Mouse (Mus musculus): ENCODE results near the gene Cldn13.
"Not testable (repeated sequence)": the region's sequence is repeated elsewhere in the genome, so short reads cannot be mapped to it uniquely, and the experiment has no call there.

Gene Cldn13

DNA sequence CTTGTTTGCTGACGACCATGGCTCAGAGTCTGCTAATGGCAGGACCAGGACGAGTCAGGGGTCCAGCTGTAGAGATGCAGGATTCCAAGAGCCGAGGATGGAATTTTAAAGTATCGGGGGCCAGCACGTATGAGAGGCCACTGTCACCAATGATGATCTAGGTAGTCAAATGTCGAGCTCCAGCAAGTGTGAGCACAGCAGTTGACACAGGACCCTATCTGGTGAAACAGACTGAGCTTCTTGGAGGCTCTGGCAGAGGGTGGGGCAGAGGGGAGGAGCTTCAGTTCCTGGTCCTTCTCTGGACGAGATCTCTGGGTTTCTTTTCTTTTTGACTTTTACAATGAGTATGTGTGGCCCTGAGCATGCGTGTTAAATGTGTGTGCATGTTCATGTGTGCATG, at the start of gene Cldn13:
Cldn13 (minus strand) TSS at position 216 of the 400 bp plus-strand sequence.
- no peak for DNase-seq (ENCODE audit: low spot score)

DNA sequence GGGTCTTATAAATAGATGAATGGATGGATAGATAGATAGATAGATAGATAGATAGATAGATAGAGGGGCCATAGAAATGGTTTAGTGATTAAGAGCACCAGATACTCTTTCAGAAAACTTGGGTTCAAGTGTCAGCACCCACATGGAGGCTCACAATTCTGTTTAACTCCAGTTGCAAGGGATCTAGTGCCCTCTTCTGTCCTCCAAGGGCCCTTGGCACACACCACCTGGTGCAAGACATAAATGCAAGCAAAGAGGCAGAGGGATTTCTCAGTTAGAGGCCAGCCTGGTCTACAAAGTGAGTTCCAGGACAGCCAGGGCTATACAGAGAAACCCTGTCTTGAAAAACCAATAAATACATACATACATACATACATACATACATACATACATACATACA, 49.3 kb upstream of the Cldn13 start:
- DNase-seq (ENCODE audit: low spot score), result not testable (repeated sequence)

DNA sequence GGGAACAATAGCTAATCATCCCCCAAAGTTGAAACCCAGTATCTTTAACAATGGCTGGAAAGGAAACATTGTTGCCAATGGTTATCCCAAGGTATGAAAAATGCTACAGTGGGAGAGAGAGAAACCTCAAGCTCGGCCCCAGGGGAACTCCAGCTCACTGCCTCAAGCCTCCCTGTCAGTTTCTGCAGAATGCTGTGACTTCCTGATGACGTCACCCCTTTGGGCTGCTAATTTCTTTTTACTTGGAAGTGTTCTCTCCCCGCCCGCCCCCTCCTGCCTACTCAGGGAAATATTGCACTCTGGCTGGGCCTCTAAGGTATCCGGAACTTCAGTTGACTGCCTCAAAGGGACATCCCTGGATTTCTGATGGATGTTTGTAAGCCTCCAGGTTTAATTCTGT, 48.2 kb upstream of the Cldn13 start:
- DNase-seq (ENCODE audit: low spot score), result no peak

DNA sequence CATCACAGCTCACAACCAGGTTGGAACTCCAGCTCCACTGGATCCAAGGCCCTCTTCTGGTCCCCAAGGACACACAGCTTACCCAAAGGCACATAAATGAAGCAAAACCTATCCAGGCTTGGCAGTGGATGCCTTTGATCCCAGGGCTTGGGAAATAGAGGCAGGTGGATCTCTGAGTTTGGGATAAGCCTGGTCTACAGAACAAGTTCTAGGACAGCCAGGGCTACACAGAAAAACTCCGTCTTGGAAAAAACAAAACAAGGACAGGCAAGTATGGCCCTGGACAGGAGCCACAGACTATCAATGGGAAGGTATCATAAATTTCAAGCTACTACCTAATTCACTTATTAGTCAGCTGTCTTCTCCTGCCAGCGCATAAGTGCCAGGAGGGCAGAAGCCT, 46.2 kb upstream of the Cldn13 start:
- DNase-seq (ENCODE audit: low spot score), result no peak

DNA sequence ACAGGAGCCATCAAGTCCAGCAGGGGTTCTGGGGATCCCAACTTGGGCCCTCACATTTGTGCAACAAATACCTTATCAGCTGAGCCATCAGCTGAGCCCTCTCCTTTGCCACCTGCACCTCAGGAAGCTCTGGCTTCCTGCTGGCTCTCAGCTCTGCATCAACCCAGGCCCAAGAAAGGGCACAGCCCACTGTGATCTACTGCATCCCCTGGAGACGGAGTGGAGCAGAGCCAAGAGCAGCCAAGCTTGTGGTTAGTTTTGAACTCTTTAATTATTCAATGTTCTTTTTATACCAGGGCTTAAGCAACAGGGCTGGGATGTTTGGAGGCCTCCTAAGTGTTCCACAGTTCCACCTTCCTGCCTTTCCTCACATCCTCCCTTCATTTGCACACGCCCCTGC, 45.1 kb upstream of the Cldn13 start:
- no peak for DNase-seq (ENCODE audit: low spot score)

DNA sequence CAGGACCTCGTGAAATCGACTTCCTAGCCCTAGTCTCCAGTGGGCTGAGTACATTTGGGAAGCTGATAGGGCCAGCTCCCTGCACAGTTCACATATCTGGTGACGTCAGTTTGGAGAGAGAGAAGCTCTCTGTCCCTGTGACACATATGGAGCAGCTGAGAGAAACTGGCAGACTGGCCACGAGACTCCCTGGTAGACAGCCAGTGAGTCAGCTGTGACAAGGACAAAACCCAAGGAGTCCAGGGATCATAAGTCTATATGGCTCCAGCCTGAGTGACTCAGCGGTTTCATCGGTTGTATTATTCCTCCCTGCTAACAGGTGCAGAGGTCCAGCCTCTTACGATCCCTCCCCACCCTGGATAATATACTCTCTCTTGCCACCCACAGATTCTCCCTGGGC, 43.8 kb upstream of the Cldn13 start:
- no peak for DNase-seq (ENCODE audit: low spot score)

DNA sequence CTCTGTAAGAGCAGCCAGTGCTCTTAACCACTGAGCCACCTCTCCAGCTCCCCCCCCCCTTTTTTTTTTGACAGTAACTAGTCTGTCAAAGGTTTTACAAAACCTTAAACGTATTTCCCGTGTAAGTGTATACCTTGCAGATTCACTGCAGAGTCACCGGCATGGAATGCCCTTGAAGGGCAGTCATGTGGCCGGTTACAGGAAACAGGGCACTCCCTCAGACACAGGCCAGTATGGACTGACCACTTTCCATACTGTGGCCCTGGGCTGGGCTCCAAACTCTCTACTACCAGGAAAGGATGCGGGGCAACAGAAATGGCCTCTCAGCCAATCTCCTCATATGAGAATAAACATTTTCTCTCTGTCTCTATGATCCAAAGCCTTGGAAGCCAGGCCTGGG, 40.2 kb upstream of the Cldn13 start:
- DNase-seq (ENCODE audit: low spot score), result no peak

DNA sequence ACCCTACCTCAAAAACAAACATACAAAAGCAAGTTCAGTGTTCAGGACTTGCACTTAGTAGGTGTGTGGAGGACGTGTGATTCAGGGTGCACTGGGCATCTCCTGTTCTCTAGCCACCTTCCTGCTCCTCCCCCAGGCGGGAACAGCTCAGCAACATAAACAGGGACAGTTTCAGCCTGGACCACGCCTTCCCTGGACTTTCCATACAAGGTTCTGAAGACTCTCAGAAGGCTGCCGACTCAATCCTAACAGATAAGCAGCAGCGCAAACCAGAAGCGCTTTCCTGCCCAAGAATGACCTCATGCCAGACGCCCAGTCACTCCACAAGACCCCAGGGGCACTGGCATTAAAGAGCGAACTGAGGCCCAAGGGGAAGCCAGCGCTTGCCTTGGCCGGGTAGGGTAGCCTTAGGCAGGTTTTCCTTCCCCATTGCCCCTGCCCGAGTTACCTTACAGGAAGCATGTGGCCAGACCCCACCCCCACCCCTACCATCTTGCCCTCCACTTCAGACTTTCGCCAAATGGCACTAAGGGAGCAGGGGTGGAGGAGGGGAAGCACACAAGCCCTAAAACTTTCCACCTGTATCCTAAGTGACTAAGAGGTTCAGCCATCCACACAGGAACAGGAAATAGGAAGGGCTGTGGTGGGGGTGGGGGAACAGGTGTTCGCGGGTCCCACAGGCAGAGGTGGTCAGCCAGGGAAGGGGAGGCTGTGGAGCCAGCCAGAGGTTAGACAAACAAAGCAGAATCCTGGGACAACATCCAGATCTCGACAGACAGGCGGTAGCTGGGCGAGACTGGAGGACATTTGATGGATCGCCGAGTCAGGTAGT, 35.9 kb upstream of the Cldn13 start:
- DNase-seq (ENCODE audit: low spot score), result no peak

DNA sequence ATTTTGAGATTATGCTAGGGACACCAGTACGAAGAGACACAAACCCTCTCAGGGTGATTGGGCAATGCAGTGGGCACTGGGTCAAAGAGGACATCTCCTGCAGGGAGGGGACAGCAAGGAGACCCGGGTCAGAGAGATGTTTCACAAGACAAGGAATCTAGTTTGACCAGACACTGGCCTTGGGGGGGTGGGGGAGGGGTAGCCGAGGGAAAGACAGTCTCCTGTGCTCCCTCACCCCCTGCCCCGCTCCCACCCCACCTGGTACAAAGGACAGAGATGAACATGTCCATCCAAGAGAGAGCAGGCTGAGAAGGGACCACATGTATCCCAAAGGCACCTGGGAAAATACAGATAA, 32.7 kb upstream of the Cldn13 start:
- DNase-seq (ENCODE audit: low spot score), result no peak

DNA sequence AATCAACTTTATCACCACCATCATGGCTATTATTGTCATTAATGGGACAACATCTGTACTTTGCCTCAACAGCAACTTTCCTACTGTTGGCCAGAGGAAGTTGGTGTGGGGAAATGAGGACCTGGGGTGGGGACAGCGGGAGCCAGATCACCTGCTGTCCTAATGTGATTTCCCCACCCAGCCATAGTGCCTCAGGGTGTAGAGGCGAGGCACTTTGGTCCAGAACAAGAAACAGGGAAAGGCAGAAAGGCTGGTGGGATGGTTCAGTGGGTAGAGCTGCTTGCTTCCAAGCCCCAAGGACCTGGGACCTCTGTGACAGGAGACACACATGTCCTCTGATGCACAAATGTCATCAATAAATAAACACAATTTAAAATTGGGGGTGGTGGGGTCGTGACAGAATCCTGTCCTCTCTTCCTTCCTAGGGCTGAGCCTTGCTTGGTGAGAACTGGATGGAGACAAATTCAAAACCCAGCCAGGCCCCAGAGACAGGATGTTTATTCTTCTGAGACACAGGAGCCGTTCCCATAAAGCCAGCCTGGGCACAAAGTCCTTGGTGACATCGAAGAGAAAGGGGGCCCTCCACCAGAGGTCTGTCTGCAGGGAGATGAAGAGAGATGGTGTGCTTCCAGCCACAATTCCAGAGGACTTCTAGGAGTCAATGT, 32.2 kb upstream of the Cldn13 start:
- DNase-seq (ENCODE audit: low spot score), result no peak

DNA sequence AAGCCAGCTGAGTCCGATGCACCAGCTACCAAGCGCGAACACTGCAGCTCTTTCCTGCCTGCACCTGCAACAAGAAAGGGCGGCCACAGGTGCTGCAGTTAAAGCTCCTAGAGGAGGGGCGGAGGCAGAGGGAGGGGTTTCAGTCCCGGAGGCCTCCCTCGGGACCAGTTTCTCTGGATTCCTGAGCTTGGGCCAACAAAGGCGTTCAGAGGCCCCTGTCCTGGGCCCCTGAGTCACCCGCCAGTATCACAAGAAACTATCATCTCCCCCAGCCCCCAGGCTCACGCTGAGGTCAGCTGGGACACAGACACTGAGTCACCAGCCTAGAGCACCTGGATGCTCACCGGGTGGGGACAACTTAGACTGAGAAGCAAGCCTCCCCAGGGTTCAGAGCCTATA, 31.5 kb upstream of the Cldn13 start, which contains the start of gene Cldn4:
Cldn4 (minus strand) TSS at position 78 of the 399 bp plus-strand sequence.
- no peak for DNase-seq (ENCODE audit: low spot score)

DNA sequence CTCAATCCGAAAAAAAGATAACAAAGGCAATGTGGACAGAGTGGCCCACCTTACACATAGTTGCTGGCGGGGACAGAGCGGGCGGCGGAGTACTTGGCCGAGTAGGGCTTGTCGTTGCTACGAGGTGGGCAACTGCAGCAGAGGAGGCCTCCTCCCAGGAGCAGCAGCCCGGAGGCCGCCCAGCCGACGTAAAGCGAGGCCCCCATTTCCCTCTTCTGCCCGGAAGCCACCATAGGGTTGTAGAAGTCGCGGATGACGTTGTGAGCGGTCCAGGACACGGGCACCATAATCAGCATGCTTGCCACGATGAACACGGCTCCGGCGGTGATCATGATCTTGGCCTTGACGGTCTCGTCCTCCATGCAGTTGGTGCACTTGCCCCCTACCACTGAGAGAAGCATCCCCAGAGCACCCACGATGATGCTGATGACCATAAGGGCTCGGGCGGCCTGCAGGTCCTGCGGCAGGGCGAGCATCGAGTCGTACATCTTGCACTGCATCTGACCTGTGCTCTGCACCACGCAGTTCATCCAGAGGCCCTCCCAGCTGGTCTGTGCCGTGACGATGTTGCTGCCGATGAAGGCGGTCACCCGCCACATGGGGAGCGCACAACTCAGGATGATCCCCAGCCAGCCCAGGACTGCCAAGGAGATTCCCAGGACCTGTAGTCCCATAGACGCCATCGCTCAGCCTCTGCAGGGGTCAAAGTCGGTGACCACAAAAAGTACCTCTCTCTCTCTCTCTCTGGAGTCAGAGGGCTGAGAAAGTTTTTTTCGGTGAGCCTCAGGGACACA, 30.9 kb upstream of the Cldn13 start:
- DNase-seq (ENCODE audit: low spot score), result no peak

DNA sequence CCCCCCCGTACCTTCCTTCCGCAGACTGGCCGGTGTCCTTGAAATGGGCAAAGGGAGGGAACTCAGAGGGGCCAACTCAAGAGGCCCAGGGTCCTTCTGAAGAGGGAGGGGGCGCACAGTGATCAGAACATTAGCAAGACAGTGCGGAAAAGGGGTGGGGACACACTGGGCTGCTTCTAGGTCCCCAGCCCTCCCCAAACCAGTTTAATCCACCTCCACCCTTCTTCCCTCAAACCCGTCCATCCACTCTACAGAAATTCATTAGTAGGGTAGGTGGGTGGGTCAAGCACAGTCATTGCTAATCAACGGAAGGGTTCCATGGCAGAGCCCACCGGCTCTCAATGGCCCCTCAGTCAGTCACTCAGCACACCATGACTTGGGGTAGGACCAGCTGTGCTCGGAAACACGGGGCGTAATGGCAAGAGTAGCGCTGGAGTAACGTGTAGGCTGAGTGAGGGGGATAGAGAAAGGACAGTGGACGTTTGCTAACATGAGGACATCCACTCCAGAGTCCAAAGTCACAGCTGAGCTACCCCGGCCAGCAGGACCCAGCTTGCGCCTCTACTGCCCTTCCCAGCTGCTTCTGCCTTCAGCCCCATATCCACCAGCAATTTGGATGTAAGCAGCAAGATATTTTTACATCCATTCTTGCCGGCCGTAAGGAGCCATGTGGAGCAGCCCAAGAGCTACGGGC, 30.1 kb upstream of the Cldn13 start:
- no peak for DNase-seq (ENCODE audit: low spot score)

DNA sequence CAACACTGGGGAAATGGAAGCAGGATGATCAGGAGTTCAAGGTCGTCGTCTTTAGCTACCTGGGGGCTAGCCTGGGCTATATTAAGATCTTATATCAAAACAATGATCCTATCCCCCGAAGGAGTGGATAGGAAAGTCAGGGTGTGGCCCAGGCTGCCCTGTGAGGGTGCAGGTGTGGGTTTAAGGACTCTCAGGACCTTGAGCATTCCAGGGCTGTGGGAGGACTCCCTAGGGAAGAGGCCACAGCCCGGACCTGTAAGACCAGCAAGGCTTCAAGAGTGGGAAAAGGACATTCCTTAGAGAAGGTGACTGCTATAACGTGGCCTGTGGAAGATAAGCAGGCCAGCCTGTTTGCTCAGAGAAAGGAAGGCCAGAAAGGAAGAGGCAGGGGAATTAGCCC, 28.9 kb upstream of the Cldn13 start:
- DNase-seq (ENCODE audit: low spot score), result no peak

DNA sequence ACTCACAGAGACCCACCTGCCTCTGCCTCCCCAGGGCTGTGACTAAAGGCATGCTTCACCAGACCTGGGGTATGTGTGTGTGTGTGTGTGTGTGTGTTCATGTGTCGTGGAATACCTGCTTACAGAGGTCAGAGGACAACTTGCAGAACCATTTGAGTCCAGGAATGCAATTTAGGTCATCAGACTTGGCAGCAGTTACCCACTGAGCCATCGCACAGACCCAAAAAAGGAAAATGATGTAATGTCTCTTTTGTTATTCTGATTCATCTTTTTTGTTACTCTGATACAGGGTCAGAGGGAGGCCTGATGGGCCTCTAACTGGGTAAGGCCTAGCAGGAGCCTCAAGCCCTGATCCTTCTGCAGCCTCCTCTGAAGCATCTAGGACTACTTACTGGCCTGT, 27.4 kb upstream of the Cldn13 start:
- no peak for DNase-seq (ENCODE audit: low spot score)

DNA sequence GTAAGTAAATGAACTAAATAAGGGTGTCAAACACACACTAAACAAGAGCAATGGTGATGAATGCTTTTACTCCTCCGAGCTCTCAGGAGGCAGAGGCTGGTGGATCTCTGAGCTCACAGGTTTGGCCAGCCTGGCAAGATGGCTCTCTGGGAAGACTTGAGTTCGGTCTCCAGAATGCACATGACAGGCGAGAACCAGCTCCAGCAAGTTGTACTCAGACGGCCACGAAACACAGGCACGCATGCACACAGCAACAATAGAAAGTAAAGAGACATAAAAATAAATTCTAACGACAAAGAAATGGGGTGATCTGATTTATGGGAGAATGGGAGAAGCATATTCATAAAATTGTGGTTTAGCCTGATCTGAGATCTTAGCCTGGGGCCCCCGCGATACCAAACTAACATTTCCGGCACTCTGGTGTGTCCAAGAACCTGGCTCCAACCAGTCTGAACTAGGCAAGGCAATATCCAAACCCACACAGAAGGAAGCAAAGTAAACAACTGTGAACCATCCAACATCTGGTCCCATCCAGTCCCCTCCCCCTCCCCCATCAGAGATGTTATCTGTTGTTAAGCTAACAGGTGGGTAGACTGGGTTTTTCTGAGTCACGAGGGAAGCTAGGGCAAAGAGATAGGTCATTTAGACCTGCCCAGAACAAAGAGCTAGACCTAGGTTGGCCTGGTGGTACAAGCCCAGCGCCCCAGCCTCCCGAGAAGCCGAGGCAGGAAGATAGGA, 26.3 kb upstream of the Cldn13 start:
- DNase-seq (ENCODE audit: low spot score), result no peak

DNA sequence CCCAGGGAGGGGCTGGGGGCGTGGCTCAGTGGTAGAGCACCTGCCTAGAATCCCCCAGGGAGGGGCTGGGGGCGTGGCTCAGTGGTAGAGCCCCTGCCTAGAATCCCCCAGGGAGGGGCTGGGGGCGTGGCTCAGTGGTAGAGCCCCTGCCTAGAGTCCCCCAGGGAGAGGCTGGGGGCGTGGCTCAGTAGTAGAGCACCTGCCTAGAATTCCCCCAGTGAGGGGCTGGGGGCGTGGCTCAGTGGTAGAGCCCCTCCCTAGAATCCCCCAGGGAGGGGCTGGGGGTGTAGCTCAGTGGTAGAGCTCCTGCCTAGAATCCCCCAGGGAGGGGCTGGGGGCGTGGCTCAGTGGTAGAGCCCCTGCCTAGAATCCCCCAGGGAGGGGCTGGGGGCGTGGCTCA, 24.2 kb upstream of the Cldn13 start:
- DNase-seq (ENCODE audit: low spot score), result not testable (repeated sequence)

DNA sequence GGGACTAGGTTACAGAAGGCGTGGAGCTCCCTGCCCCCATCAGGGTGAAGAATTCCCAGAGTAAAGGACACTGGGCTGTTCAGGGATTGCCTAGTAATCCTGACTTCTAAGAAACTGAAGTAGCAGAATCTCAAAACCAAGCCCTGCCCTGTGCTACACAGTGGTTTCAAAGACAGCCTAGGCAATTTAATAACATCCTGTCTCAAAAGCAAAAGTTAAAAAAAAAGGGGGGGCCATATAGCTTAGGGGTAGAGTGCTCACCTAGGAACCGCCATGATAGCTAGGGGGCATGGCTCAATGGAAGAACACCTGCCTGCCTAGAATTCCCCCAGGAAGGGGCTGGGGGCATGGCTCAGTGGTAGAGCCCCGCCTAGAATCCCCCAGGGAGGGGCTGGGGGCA, 23.7 kb upstream of the Cldn13 start:
- DNase-seq (ENCODE audit: low spot score), result no peak

DNA sequence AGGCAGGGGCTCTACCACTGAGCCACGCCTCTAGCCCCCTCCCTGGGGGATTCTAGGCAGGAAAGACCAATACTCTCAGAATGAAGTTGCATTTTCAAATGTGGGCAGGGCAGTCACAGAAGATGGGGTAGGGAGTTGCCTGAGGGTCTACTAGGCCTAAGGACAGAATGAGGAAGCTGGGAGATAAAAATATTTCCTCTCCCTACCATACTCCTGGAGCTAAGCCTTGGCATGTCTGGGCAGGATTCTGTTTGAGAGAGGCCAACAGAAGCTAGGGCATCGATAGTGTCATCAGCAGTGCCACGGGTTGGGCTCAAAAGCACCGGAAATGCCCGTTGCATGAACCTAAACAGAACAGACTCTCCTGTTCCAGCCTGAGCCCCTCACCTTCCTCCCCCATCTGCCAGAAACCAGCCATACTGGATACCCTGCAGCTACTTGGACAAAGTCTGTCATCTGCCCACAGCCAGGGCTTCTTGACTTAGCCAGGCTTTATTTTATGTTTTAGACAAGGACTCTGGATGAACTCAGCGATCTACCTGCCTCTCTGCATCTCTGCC, 21.4 kb upstream of the Cldn13 start:
- no peak for DNase-seq (ENCODE audit: low spot score)

DNA sequence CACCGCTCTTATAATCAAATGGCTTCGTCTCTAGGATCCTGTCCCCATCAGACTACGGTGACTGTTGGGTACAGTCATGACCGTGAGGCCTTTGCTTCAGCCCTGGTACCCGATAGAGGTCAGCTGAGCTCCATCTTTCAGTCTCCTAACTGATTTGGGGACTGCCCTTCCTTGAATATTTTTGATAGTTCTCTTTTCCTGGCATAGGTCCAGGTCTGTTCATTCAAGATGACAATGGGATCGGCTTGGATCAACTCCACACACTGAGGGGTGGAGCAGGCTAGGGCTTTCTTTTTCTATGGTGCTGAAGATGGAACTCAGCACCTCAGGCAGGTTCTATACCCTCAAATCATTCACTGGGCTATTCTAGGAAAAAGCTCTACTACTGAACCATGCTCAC, 20.7 kb upstream of the Cldn13 start:
- DNase-seq (ENCODE audit: low spot score), result no peak

DNA sequence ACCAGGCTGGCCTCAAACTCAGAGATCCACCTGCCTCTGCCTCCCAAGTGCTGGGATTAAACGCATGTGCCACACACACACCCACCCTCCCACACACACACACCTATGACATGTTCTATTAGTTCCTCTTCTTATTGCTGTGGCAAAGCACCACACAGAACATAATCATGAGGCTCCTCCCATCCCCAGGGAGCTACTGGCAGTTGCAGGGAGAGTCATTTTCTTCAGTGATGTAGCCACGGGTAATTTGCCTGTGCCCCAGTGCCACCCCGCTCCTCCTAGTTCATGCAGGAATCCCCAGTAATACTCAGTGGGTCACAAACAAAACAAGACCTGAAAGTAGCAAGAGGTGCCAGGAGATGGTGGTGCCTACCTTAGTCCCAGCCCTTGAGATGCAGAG, 19.3 kb upstream of the Cldn13 start:
- no peak for DNase-seq (ENCODE audit: low spot score)
